Mouse (Mus musculus): ENCODE results near the gene Ppip5k2.

- TF ChIP-seq CTCF (IDR thresholded peaks at IDR 0.05) (no peak), EP300 (IDR thresholded peaks at IDR 0.05) (no peak)
These were observed 107.9 kb downstream of the Ppip5k2 start for GRCm38 (mm10) chr1:97662324-97662723.

All from lung, postnatal 0 days (tissue).